Mouse (Mus musculus): ENCODE data around the gene Capn13.

DNA sequence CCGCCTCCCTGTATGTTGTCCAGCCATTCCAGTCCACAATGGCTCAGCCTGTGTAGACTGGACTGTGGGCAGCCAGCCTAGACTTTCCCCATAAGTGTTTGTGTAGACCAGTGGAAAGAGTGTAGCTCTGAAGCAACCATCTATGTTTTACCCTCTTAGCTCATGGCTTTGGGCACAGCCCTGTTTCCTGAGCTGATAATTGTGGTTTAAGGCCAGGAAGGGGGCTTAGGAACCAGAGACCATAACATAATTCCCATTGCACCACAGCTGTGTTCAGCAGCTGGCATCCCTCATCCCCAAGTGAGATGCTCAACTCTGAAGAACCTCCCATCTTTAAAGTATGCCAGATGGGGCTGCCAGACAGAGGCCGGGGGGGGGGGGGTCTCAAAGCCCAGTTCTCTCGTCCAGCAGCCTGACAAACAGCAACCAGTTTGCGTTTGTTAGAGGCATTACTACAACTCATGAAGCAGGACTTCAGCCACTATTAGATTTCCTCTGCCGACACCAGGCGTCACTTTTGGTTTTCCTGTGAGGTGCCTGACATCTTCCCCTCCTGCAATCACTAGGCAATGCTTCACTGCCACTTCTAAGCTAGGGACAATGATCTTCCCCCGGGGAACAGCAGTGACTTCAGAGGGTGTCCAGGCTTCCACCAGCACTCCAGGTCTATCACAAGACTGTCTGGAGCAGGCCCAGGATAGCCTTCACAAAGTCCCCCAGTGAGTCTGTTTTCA is 100.4 kb downstream of the Capn13 start:
- TF ChIP-seq MAFK (IDR thresholded peaks at IDR 0.05; ENCODE audit: insufficient read depth, low read depth, low read length) = no peak
- TF ChIP-seq HCFC1 (IDR thresholded peaks at IDR 0.05; ENCODE audit: borderline replicate concordance, insufficient read depth, low read length) = no peak
- TF ChIP-seq CHD2 (IDR thresholded peaks at IDR 0.05; ENCODE audit: low read depth, low read length) = no peak
